Mouse (Mus musculus) naive thymus-derived CD4-positive, alpha-beta T cell, adult 2 months (primary cell): ENCODE measurements around the gene Olfr175-ps1.

Source experiments
- DNase-seq: peaks from one replicate; pipeline ENCODE4 v3.0.0-alpha.2; 2011; ENCODE audit warnings: low read depth

Gene Olfr175-ps1

GRCm38 (mm10) chr16:58826732-58827319 lies at the start of gene Olfr175-ps1:
Olfr175-ps1 (minus strand) TSS chr16:58826782.
- DNase-seq, result no peak

GRCm38 (mm10) chr16:58874668-58875067 lies 48.1 kb upstream of the Olfr175-ps1 start, which contains the start of gene Olfr177:
Olfr177 (minus strand) TSS chr16:58874768.
- DNase-seq, result no peak

- no peak for DNase-seq
These were observed 34.9 kb upstream of the Olfr175-ps1 start for GRCm38 (mm10) chr16:58861479-58861878.

- no peak for DNase-seq
These were observed 33.6 kb upstream of the Olfr175-ps1 start for GRCm38 (mm10) chr16:58860032-58860737.

GRCm38 (mm10) chr16:58800168-58800567 lies 26.4 kb downstream of the Olfr175-ps1 start, which contains the start of gene Olfr173:
Olfr173 (minus strand) TSS chr16:58800268.
- no peak for DNase-seq
